Mouse (Mus musculus): ENCODE results near the gene Pmfbp1. TPM values are rescaled to one million over a fixed set of nuclear protein-coding genes. Genes with fewer than 3 reads are reported as not detected.
"Not testable (repeated sequence)": the region's sequence is repeated elsewhere in the genome, so short reads cannot be mapped to it uniquely, and the experiment has no call there.

The Pmfbp1 gene
- polyA plus RNA-seq (2014; fragmentation: Nextera tagmentation; extraction: Ambion mirVana): 1.1 and 2.1 TPM in 2 replicates

GRCm38 (mm10) chr8:109493727-109494126 is at the start of gene Pmfbp1:
Gene Pmfbp1 (plus strand): TSS chr8:109494027.
- Histone ChIP-seq H3K9me3 (ENCODE audit: control insufficient read depth, low read length) (no peaks in the 10 kb centered on the region), H3K9ac (ENCODE audit: low read length) (no peak within 1 kb of the TSS), H3K4me3 (ENCODE audit: low read depth, low read length) (no peak within 1 kb of the TSS), H3K27me3 (ENCODE audit: control insufficient read depth, insufficient read depth, low read length) (no peaks in the 10 kb centered on the region), H3K36me3 (ENCODE audit: control insufficient read depth, insufficient read depth, low read length) (no peaks in the 10 kb centered on the region), H3K4me2 (ENCODE audit: low read depth) (no peak within 1 kb of the TSS), H3K27ac (ENCODE audit: low read depth, low read length) (no peak within 1 kb of the TSS), H3K4me1 (ENCODE audit: control insufficient read depth, insufficient read depth, low read length) (no peaks in the 10 kb centered on the region)
- ATAC-seq (ENCODE audit: insufficient read depth, low FRiP score, low TSS enrichment) (no peak), DNase-seq (ENCODE audit: low spot score) (no peak)
- WGBS: 91% methylated on average over 6 of the region's 6 CpGs

- WGBS: 22% methylated on average over 5 of the region's 7 CpGs
- H3K4me3 ChIP-seq (ENCODE audit: low read depth, low read length); H3K4me1 ChIP-seq (ENCODE audit: control insufficient read depth, insufficient read depth, low read length); H3K36me3 ChIP-seq (ENCODE audit: control insufficient read depth, insufficient read depth, low read length); H3K9ac ChIP-seq (ENCODE audit: low read length); H3K4me2 ChIP-seq (ENCODE audit: low read depth); H3K27me3 ChIP-seq (ENCODE audit: control insufficient read depth, insufficient read depth, low read length); ATAC-seq (ENCODE audit: insufficient read depth, low FRiP score, low TSS enrichment); DNase-seq (ENCODE audit: low spot score); H3K9me3 ChIP-seq (ENCODE audit: control insufficient read depth, low read length); H3K27ac ChIP-seq (ENCODE audit: low read depth, low read length): not testable (repeated sequence)
These were observed 46.9 kb upstream of the Pmfbp1 start for GRCm38 (mm10) chr8:109446896-109447295.

- no peak overlapping the region for H3K9ac ChIP-seq (ENCODE audit: low read length)
- H3K4me3 ChIP-seq (ENCODE audit: low read depth, low read length): no peak overlapping the region
- no peaks in the 10 kb centered on the region for H3K9me3 ChIP-seq (ENCODE audit: control insufficient read depth, low read length)
- DNase-seq (ENCODE audit: low spot score) (no peak), ATAC-seq (ENCODE audit: insufficient read depth, low FRiP score, low TSS enrichment) (no peak)
- H3K27ac ChIP-seq (ENCODE audit: low read depth, low read length): no peak overlapping the region
- WGBS: 74% methylated on average over 7 of the region's 7 CpGs
- H3K4me1 ChIP-seq (ENCODE audit: control insufficient read depth, insufficient read depth, low read length): no peaks in the 10 kb centered on the region
- no peak overlapping the region for H3K4me2 ChIP-seq (ENCODE audit: low read depth)
- no peaks in the 10 kb centered on the region for H3K36me3 ChIP-seq (ENCODE audit: control insufficient read depth, insufficient read depth, low read length)
- H3K27me3 ChIP-seq (ENCODE audit: control insufficient read depth, insufficient read depth, low read length): no peaks in the 10 kb centered on the region
These were observed 42.8 kb upstream of the Pmfbp1 start for GRCm38 (mm10) chr8:109451000-109451399.

- DNase-seq (ENCODE audit: low spot score) (no peak), ATAC-seq (ENCODE audit: insufficient read depth, low FRiP score, low TSS enrichment) (no peak)
- H3K4me3 ChIP-seq (ENCODE audit: low read depth, low read length): no peak overlapping the region
- H3K27ac ChIP-seq (ENCODE audit: low read depth, low read length): no peak overlapping the region
- H3K4me1 ChIP-seq (ENCODE audit: control insufficient read depth, insufficient read depth, low read length): no peaks in the 10 kb centered on the region; the same call in 1 of the 2 replicates
- H3K36me3 ChIP-seq (ENCODE audit: control insufficient read depth, insufficient read depth, low read length): no peaks in the 10 kb centered on the region
- no peak overlapping the region for H3K9ac ChIP-seq (ENCODE audit: low read length)
- no peaks in the 10 kb centered on the region for H3K27me3 ChIP-seq (ENCODE audit: control insufficient read depth, insufficient read depth, low read length)
- no peak overlapping the region for H3K4me2 ChIP-seq (ENCODE audit: low read depth)
- no peaks in the 10 kb centered on the region for H3K9me3 ChIP-seq (ENCODE audit: control insufficient read depth, low read length)
- WGBS: 88% methylated on average over 2 of the region's 2 CpGs
These were observed 38.7 kb upstream of the Pmfbp1 start for GRCm38 (mm10) chr8:109455113-109455512.

- H3K9ac ChIP-seq (ENCODE audit: low read length): no peak overlapping the region
- ATAC-seq (ENCODE audit: insufficient read depth, low FRiP score, low TSS enrichment) (no peak), DNase-seq (ENCODE audit: low spot score) (no peak)
- WGBS: 61% methylated on average over 8 of the region's 8 CpGs
- no peak overlapping the region for H3K4me3 ChIP-seq (ENCODE audit: low read depth, low read length)
- H3K4me2 ChIP-seq (ENCODE audit: low read depth): no peak overlapping the region
- H3K27ac ChIP-seq (ENCODE audit: low read depth, low read length): no peak overlapping the region
- no peaks in the 10 kb centered on the region; the same call in 1 of the 2 replicates for H3K4me1 ChIP-seq (ENCODE audit: control insufficient read depth, insufficient read depth, low read length)
- H3K9me3 ChIP-seq (ENCODE audit: control insufficient read depth, low read length): no peaks in the 10 kb centered on the region
- H3K27me3 ChIP-seq (ENCODE audit: control insufficient read depth, insufficient read depth, low read length): no peaks in the 10 kb centered on the region
- H3K36me3 ChIP-seq (ENCODE audit: control insufficient read depth, insufficient read depth, low read length): no peaks in the 10 kb centered on the region
These were observed 36.4 kb upstream of the Pmfbp1 start for GRCm38 (mm10) chr8:109457387-109457786.

GRCm38 (mm10) chr8:109458580-109458979 is 35.2 kb upstream of the Pmfbp1 start:
- Histone ChIP-seq H3K27me3 (ENCODE audit: control insufficient read depth, insufficient read depth, low read length) (no peaks in the 10 kb centered on the region), H3K4me2 (ENCODE audit: low read depth) (no peak overlapping the region), H3K27ac (ENCODE audit: low read depth, low read length) (no peak overlapping the region), H3K9me3 (ENCODE audit: control insufficient read depth, low read length) (no peaks in the 10 kb centered on the region), H3K9ac (ENCODE audit: low read length) (no peak overlapping the region), H3K4me3 (ENCODE audit: low read depth, low read length) (no peak overlapping the region), H3K36me3 (ENCODE audit: control insufficient read depth, insufficient read depth, low read length) (no peaks in the 10 kb centered on the region), H3K4me1 (ENCODE audit: control insufficient read depth, insufficient read depth, low read length) (peaks cover 4% of the 10 kb centered on the region; the same call in 1 of the 2 replicates)
- ATAC-seq (ENCODE audit: insufficient read depth, low FRiP score, low TSS enrichment) (no peak), DNase-seq (ENCODE audit: low spot score) (no peak)
- 83% methylated on average over 12 of the region's 12 CpGs for WGBS

GRCm38 (mm10) chr8:109463075-109463474 is 30.8 kb upstream of the Pmfbp1 start:
- ATAC-seq (ENCODE audit: insufficient read depth, low FRiP score, low TSS enrichment) (no peak; the same call in 1 of the 2 replicates), DNase-seq (ENCODE audit: low spot score) (no peak)
- Histone ChIP-seq H3K9me3 (ENCODE audit: control insufficient read depth, low read length) (no peaks in the 10 kb centered on the region), H3K9ac (ENCODE audit: low read length) (no peak overlapping the region), H3K27ac (ENCODE audit: low read depth, low read length) (peak overlapping the region; percentile 89; the same call in 1 of the 2 replicates), H3K4me3 (ENCODE audit: low read depth, low read length) (no peak overlapping the region), H3K4me1 (ENCODE audit: control insufficient read depth, insufficient read depth, low read length) (peaks cover 21% of the 10 kb centered on the region), H3K27me3 (ENCODE audit: control insufficient read depth, insufficient read depth, low read length) (no peaks in the 10 kb centered on the region), H3K4me2 (ENCODE audit: low read depth) (no peak overlapping the region), H3K36me3 (ENCODE audit: control insufficient read depth, insufficient read depth, low read length) (no peaks in the 10 kb centered on the region)
- 47% methylated on average over 2 of the region's 2 CpGs for WGBS

GRCm38 (mm10) chr8:109463677-109464313 is 30.0 kb upstream of the Pmfbp1 start:
- Histone ChIP-seq H3K9me3 (ENCODE audit: control insufficient read depth, low read length) (no peaks in the 10 kb centered on the region), H3K9ac (ENCODE audit: low read length) (peak overlapping the region; percentile 19), H3K36me3 (ENCODE audit: control insufficient read depth, insufficient read depth, low read length) (no peaks in the 10 kb centered on the region), H3K4me3 (ENCODE audit: low read depth, low read length) (no peak overlapping the region), H3K4me1 (ENCODE audit: control insufficient read depth, insufficient read depth, low read length) (peaks cover 21% of the 10 kb centered on the region), H3K27me3 (ENCODE audit: control insufficient read depth, insufficient read depth, low read length) (no peaks in the 10 kb centered on the region), H3K27ac (ENCODE audit: low read depth, low read length) (peak overlapping the region; percentile 89), H3K4me2 (ENCODE audit: low read depth) (peak overlapping the region; percentile 31)
- WGBS: 22% methylated on average over 13 of the region's 13 CpGs
- DNase-seq (ENCODE audit: low spot score): peak; percentile 66
- ATAC-seq (ENCODE audit: insufficient read depth, low FRiP score, low TSS enrichment): peak; percentile 73; the same call in 1 of the 2 replicates

GRCm38 (mm10) chr8:109464451-109464891 is 29.4 kb upstream of the Pmfbp1 start:
- Histone ChIP-seq H3K9ac (ENCODE audit: low read length) (peak overlapping the region; percentile 19; the same call in 1 of the 2 replicates), H3K4me3 (ENCODE audit: low read depth, low read length) (no peak overlapping the region), H3K36me3 (ENCODE audit: control insufficient read depth, insufficient read depth, low read length) (no peaks in the 10 kb centered on the region), H3K4me1 (ENCODE audit: control insufficient read depth, insufficient read depth, low read length) (peaks cover 21% of the 10 kb centered on the region), H3K9me3 (ENCODE audit: control insufficient read depth, low read length) (no peaks in the 10 kb centered on the region), H3K27me3 (ENCODE audit: control insufficient read depth, insufficient read depth, low read length) (no peaks in the 10 kb centered on the region), H3K4me2 (ENCODE audit: low read depth) (peak overlapping the region; percentile 31), H3K27ac (ENCODE audit: low read depth, low read length) (peak overlapping the region; percentile 89)
- WGBS: 36% methylated on average over 15 of the region's 15 CpGs
- DNase-seq (ENCODE audit: low spot score): peak; percentile 63
- no peak for ATAC-seq (ENCODE audit: insufficient read depth, low FRiP score, low TSS enrichment)
